Mouse (Mus musculus): ENCODE data around the gene Lrrc51. TPM values are rescaled to one million over a fixed set of nuclear protein-coding genes. Genes with fewer than 3 reads are reported as not detected.

Gene Lrrc51
- total and polyA plus RNA-seq, 3 experiments = 4.9 to 6.6 (median 5.6) TPM

- Histone ChIP-seq H3K27me3 (replicated peaks) (no peaks in the 10 kb centered on the region), H3K4me3 (replicated peaks in 1 of 3; ENCODE audit: low read depth in 2 of 3, low read length in 2 of 3, poor library complexity in 1 of 3) (no peak overlapping the region), H3K9ac (ENCODE audit: insufficient read depth, low read depth) (no peak overlapping the region), H3K27ac (ENCODE audit: insufficient read depth, low read depth) (no peak overlapping the region), H3K36me3 (replicated peaks in 1 of 2; ENCODE audit: control insufficient read depth in 1 of 2, insufficient read depth in 1 of 2, low read length in 1 of 2) (peaks cover 6 to 43% of the 10 kb centered on the region in 2 experiments), H3K9me3 (replicated peaks; ENCODE audit: low read length) (peaks cover 6% of the 10 kb centered on the region), H3K4me2 (ENCODE audit: insufficient read depth, low read depth, poor library complexity, severe bottlenecking) (no peak overlapping the region), H3K4me1 (ENCODE audit: control insufficient read depth in 1 of 2, insufficient read depth in 2 of 2) (peaks cover 9 to 43% of the 10 kb centered on the region in 2 experiments), H3K79me2 (replicated peaks; ENCODE audit: control insufficient read depth, extremely low read depth, insufficient read depth, poor library complexity, severe bottlenecking) (peaks cover 18% of the 10 kb centered on the region)
- no peak for DNase-seq (ENCODE audit: extremely low read depth)
- in situ Hi-C loops (cut with MboI; ENCODE audit: low pct_ligation_motif_present, low pct_unique_long_range_greater_than_20kb, low sequenced_read_pairs) = no loop called here
- dilution Hi-C loops (cut with MboI; ENCODE audit: extremely low pct_ligation_motif_present, extremely low pct_unique_long_range_greater_than_20kb, low sequenced_read_pairs) = no loop called here
- TF ChIP-seq E2F4 (IDR thresholded peaks at IDR 0.05; ENCODE audit: insufficient replicate concordance, low read depth, low read length) (no peak), POLR2A (IDR thresholded peaks at IDR 0.05; ENCODE audit: low read depth, low read length) (no peak), JUND (conservative IDR thresholded peaks at IDR 0.05; ENCODE audit: low read depth, low read length) (no peak), CTCF (conservative IDR thresholded peaks at IDR 0.05 in 1 of 2, IDR thresholded peaks at IDR 0.05 in 1 of 2; ENCODE audit: low read depth in 2 of 2, low read length in 2 of 2) (0 out of 4 replicates have a peak, but pooled peaks of 1 of the 2 experiments have one; percentile 16), CHD1 (IDR thresholded peaks at IDR 0.05; ENCODE audit: low read depth, low read length) (no peak), ZMIZ1 (IDR thresholded peaks at IDR 0.05; ENCODE audit: low read depth, low read length) (no peak), BHLHE40 (IDR thresholded peaks at IDR 0.05; ENCODE audit: low read depth, low read length) (no peak), PAX5 (IDR thresholded peaks at IDR 0.05; ENCODE audit: low read length) (no peak)
Measured at GRCm38 (mm10) chr7:101902846-101903245, 30.8 kb downstream of the Lrrc51 start.

- H3K9ac ChIP-seq (ENCODE audit: insufficient read depth, low read depth) = no peak overlapping the region
- in situ Hi-C loops (cut with MboI; ENCODE audit: low pct_ligation_motif_present, low pct_unique_long_range_greater_than_20kb, low sequenced_read_pairs) (no loop called here), dilution Hi-C loops (cut with MboI; ENCODE audit: extremely low pct_ligation_motif_present, extremely low pct_unique_long_range_greater_than_20kb, low sequenced_read_pairs) (no loop called here)
- H3K9me3 ChIP-seq (replicated peaks; ENCODE audit: low read length) = peaks cover 6% of the 10 kb centered on the region
- no peak for DNase-seq (ENCODE audit: extremely low read depth)
- peaks cover 6 to 45% of the 10 kb centered on the region in 2 experiments for H3K36me3 ChIP-seq (replicated peaks in 1 of 2; ENCODE audit: control insufficient read depth in 1 of 2, insufficient read depth in 1 of 2, low read length in 1 of 2)
- no peak overlapping the region for H3K4me3 ChIP-seq (replicated peaks in 1 of 3; ENCODE audit: low read depth in 2 of 3, low read length in 2 of 3, poor library complexity in 1 of 3)
- H3K27ac ChIP-seq (ENCODE audit: insufficient read depth, low read depth) = no peak overlapping the region
- H3K27me3 ChIP-seq (replicated peaks) = no peaks in the 10 kb centered on the region
- peaks cover 9% of the 10 kb centered on the region for H3K79me2 ChIP-seq (replicated peaks; ENCODE audit: control insufficient read depth, extremely low read depth, insufficient read depth, poor library complexity, severe bottlenecking)
- TF ChIP-seq MXI1 (IDR thresholded peaks at IDR 0.05; ENCODE audit: low read depth, low read length) = no peak
- TF ChIP-seq TBP (conservative IDR thresholded peaks at IDR 0.05; ENCODE audit: low read depth, low read length) = no peak
- TF ChIP-seq ZNF384 (IDR thresholded peaks at IDR 0.05; ENCODE audit: low read depth, low read length) = no peak
- TF ChIP-seq E2F4 (IDR thresholded peaks at IDR 0.05; ENCODE audit: insufficient replicate concordance, low read depth, low read length) = no peak
- no peak for TF ChIP-seq ETS1 (conservative IDR thresholded peaks at IDR 0.05; ENCODE audit: low read depth, low read length)
- TF ChIP-seq CHD2 (IDR thresholded peaks at IDR 0.05; ENCODE audit: low read length) = no peak
- TF ChIP-seq MYC (IDR thresholded peaks at IDR 0.05; ENCODE audit: low read depth, low read length) = no peak
- TF ChIP-seq MEF2A (IDR thresholded peaks at IDR 0.05; ENCODE audit: borderline replicate concordance, low read depth, low read length) = no peak
- no peak for TF ChIP-seq ZKSCAN1 (IDR thresholded peaks at IDR 0.05; ENCODE audit: borderline replicate concordance, low read depth, low read length)
- no peak for TF ChIP-seq SMC3 (IDR thresholded peaks at IDR 0.05; ENCODE audit: low read depth, low read length)
- TF ChIP-seq MAFK (IDR thresholded peaks at IDR 0.05; ENCODE audit: insufficient replicate concordance, low read length) = no peak
- TF ChIP-seq ZMIZ1 (IDR thresholded peaks at IDR 0.05; ENCODE audit: low read depth, low read length) = no peak
- TF ChIP-seq TCF12 (IDR thresholded peaks at IDR 0.05; ENCODE audit: low read depth, low read length) = no peak
- TF ChIP-seq CHD1 (IDR thresholded peaks at IDR 0.05; ENCODE audit: low read depth, low read length) = no peak
- no peak for TF ChIP-seq JUN (IDR thresholded peaks at IDR 0.05; ENCODE audit: insufficient read depth, low read depth, low read length)
- TF ChIP-seq POLR2AphosphoS2 (IDR thresholded peaks at IDR 0.05; ENCODE audit: low read depth, low read length) = no peak
- no peak for TF ChIP-seq GABPA (IDR thresholded peaks at IDR 0.05; ENCODE audit: insufficient replicate concordance, low read depth, low read length)
- no peak for TF ChIP-seq UBTF (IDR thresholded peaks at IDR 0.05; ENCODE audit: low read depth, low read length)
- no peak overlapping the region for H3K4me2 ChIP-seq (ENCODE audit: insufficient read depth, low read depth, poor library complexity, severe bottlenecking)
- H3K4me1 ChIP-seq (ENCODE audit: control insufficient read depth in 1 of 2, insufficient read depth in 2 of 2) = peaks cover 11 to 42% of the 10 kb centered on the region in 2 experiments
Measured at GRCm38 (mm10) chr7:101901969-101902368, 31.7 kb downstream of the Lrrc51 start.

Data from CH12.LX (cell line).